Mouse (Mus musculus) megakaryocyte-erythroid progenitor cell, adult 5-6 weeks (primary cell): ENCODE measurements around the gene Pdcl. TPM values are rescaled to one million over a fixed set of nuclear protein-coding genes. Genes with fewer than 3 reads are reported as not detected.

Experiments
- ATAC-seq: replicated peaks from 2 replicates; pipeline ENCODE4 v1.8.0; 2016; ENCODE audit warnings: mild to moderate bottlenecking, inconsistent platforms; ENCODE audit not compliant: severe bottlenecking, poor library complexity, low FRiP score, low TSS enrichment
- total RNA-seq, 2 experiments: library from RNA; stranded (forward) in 1 of 2; stranded (reverse) in 1 of 2; fragments of 200-1000, 215-1000 nt in 1 of 2; fragments of >200 nt in 1 of 2; fragmentation: Nextera tagmentation in 1 of 2; gene quantifications; 2 replicates each; pipeline ENCODE4 v1.2.3; 2014 to 2017

The Pdcl gene
- 13.3 and 15.0 TPM in 2 replicates for total RNA-seq (2014; fragmentation: Nextera tagmentation)
- total RNA-seq (2017) = 104 and 106 TPM in 2 replicates

GRCm38 (mm10) chr2:37358633-37359540 lies at the start of gene Pdcl:
Gene Pdcl (minus strand): TSS chr2:37359332.
- ATAC-seq = peak; percentile 98

GRCm38 (mm10) chr2:37395539-37395938 lies 36.4 kb upstream of the Pdcl start:
- ATAC-seq = 0 out of 2 replicates have a peak, but pooled peaks have one; percentile 52

DNA sequence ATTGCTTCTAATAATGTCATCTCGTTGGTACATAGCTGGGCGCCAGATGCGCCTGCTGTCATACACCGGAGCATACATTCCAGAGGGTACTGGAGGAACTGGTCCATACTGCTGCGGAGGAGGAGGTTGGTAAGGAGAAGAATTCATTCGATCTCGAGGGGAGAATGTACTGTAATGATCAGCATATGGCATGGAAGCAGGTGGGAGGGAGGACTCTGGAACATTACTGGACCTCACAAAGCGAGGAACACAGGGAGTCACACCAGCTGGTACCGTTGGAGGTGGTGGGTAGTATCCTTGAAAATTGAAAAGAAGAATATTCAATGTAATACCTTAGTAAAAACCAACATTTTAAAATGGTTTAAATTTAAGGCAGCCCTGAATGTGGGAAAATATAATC lies 23.8 kb upstream of the Pdcl start:
- no peak for ATAC-seq

DNA sequence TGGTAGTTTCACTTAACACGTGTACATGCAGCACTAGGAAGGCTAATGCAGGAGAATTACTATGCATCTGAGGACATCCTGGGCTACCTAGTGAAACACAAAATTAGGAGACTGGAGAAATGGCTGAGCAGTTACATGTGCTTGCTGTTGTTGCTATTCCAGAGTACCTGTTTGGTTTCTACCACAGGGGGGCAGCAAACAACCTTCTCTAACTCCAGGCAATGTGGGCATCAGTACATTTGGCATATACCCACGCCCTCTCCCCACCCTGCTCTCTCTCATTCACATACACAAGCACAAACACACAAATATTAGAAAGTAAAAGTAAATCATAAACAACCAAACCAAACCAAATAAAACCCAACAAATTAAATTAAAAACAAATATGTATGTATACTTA lies 21.1 kb upstream of the Pdcl start:
- peak; percentile 93 for ATAC-seq

GRCm38 (mm10) chr2:37376018-37376417 lies 16.9 kb upstream of the Pdcl start:
- ATAC-seq = no peak; the same call in 1 of the 2 replicates

DNA sequence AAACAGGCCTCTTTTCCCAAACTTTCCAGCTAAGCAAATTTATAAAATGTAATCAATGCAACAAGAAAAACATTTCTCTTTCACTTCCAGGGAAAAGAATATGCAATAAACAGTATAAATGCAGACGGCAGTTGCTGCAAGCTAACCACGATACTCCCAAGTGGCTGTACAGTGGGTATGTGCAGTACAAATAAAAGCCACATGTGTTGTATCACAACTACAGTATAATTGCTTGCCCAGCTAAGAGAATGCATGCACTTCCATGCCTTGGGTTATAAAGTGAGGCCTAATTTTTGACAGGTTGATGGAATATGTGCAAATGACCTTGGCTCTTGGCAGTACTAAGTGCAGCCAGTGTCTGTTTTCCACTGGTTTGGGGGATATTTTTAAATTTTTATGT lies 11.5 kb upstream of the Pdcl start:
- ATAC-seq = no peak

DNA sequence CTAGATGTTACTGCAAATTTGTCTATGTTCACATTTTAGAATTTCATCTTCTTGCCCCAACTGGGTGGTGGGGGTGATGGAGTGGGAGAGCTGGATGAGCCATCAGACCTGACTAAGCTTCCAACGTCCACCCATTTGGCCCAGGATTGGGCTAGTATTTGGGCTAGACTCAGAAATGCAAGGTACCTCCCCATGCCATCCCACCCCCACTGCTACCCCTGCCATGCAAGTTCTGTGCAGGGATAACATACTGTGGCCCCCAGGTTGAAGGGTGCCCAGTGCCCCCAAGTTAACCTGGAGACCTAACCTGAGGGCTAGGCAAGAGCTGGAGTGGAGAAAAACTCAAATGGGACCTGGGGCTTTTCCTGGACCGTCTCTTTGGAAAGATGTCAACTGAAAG lies 776 bp upstream of the Pdcl start:
- ATAC-seq = no peak

- no peak for ATAC-seq
Observed at GRCm38 (mm10) chr2:37355571-37355970, 3.6 kb downstream of the Pdcl start.

DNA sequence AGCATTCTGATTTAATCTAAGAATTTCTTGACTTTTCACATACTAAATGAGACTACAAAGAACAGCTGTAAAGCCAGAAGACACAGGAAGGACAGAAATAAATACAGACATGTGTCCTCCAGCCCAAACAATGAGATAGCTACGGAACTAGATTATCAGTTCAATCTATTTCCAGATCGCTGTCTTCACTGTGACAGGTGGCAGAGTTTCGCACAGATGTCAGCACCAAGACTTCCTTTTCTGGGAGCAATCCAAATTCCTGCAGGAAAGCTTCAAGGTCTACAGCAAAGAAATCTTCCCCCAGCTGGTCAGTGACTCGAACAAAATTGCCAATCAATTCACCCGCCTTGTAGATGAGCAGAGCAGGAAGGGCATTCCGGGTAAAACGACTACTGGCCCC lies 7.5 kb downstream of the Pdcl start:
- ATAC-seq = no peak

DNA sequence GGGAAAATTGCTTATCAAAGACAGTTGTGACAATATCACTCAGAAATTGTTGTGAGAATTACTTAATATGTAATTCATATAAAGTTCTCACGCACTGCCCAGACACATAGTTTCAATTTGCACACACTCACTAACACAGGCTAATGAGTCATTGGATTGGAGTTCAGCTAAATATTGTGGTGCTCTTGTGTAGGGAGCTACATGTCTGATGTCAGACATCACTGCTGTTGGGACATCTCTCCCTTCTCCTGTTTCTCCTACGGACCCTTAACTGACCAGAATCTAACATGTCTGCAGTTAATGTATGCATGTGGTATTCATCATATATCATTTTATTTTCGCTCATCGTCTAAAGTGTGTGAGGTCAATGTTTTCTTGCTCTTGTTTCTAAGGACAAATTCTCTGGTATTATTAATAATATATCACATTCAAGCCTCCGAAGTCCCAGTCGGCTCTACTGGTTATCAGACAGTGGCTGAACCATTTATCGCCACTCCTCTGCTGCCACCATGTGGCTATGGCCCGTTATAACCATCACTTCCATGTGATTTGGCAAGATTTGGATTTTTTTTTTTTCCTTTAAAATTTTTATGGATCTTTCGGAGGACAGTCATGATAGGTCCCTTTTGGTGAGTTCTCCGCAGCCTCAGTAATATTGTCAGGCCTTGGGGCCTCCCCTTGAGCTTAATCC lies 20.5 kb downstream of the Pdcl start:
- ATAC-seq = peak; percentile 84; the same call in 1 of the 2 replicates

GRCm38 (mm10) chr2:37333321-37333720 lies 25.8 kb downstream of the Pdcl start:
- ATAC-seq = no peak

DNA sequence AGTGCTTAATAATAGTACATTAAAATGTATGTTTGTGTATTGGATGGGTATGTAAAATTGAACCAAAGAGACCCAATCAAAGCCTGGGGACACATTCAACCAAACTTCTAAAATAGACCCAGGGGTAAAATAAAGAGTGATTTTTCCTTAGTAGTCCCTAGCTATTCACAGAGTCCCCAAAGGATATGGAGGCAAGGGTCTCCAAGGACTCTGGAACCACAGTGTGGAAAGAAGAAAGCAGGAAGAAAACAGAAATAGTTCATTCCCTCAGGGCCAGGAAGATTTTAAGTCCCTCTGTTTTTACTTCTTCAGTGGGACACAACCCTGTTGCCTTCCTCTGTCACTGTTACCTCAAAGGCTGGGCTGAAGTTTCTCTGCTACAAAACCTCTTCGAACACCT lies 32.9 kb downstream of the Pdcl start, which contains the start of gene Olfr368:
Gene Olfr368, plus strand, starts transcription at position 301 of the 400 bp plus-strand sequence.
- ATAC-seq = no peak

Other genes starting within 250 kb of the Pdcl start
- gene Olfr362, start 241.4 kb downstream of the Pdcl start, total RNA-seq (2014; fragmentation: Nextera tagmentation) = not detected in 2 replicates
- not detected in 2 replicates for gene Olfr362, start 241.4 kb downstream of the Pdcl start, total RNA-seq (2017)
- gene Olfr364-ps1, start 220.0 kb downstream of the Pdcl start, total RNA-seq (2014; fragmentation: Nextera tagmentation) = not detected in 2 replicates
- not detected in 2 replicates for gene Olfr364-ps1, start 220.0 kb downstream of the Pdcl start, total RNA-seq (2017)
- gene Olfr365, start 171.1 kb downstream of the Pdcl start, total RNA-seq (2014; fragmentation: Nextera tagmentation) = not detected in 2 replicates
- gene Olfr365, start 171.1 kb downstream of the Pdcl start, total RNA-seq (2017) = not detected in 2 replicates
- not detected in 2 replicates for gene Olfr366, start 147.8 kb downstream of the Pdcl start, total RNA-seq (2014; fragmentation: Nextera tagmentation)
- gene Olfr366, start 147.8 kb downstream of the Pdcl start, total RNA-seq (2017) = not detected in 2 replicates
- not detected in 2 replicates for gene Olfr368, start 32.8 kb downstream of the Pdcl start, total RNA-seq (2014; fragmentation: Nextera tagmentation)
- gene Olfr368, start 32.8 kb downstream of the Pdcl start, total RNA-seq (2017) = not detected in 2 replicates
- 37.6 and 40.7 TPM in 2 replicates for gene Rc3h2, start 63.6 kb upstream of the Pdcl start, total RNA-seq (2014; fragmentation: Nextera tagmentation)
- gene Rc3h2, start 63.6 kb upstream of the Pdcl start, total RNA-seq (2017) = 23.6 and 33.5 TPM in 2 replicates
- 10.7 and 11.8 TPM in 2 replicates for gene Zbtb26, start 83.8 kb upstream of the Pdcl start, total RNA-seq (2014; fragmentation: Nextera tagmentation)
- gene Zbtb26, start 83.8 kb upstream of the Pdcl start, total RNA-seq (2017) = 8.7 and 13.7 TPM in 2 replicates
- gene Zbtb6, start 83.8 kb upstream of the Pdcl start, total RNA-seq (2014; fragmentation: Nextera tagmentation) = 11.4 and 12.4 TPM in 2 replicates
- gene Zbtb6, start 83.8 kb upstream of the Pdcl start, total RNA-seq (2017) = 29.2 and 30.6 TPM in 2 replicates
- gene Rabgap1, start 83.9 kb upstream of the Pdcl start, total RNA-seq (2014; fragmentation: Nextera tagmentation) = 25.0 and 28.0 TPM in 2 replicates
- gene Rabgap1, start 83.9 kb upstream of the Pdcl start, total RNA-seq (2017) = 39.7 and 49.2 TPM in 2 replicates
- 2.0 and 3.3 TPM in 2 replicates for gene Gpr21, start 157.0 kb upstream of the Pdcl start, total RNA-seq (2014; fragmentation: Nextera tagmentation)
- 0.42 and 3.4 TPM in 2 replicates for gene Gpr21, start 157.0 kb upstream of the Pdcl start, total RNA-seq (2017)